Mouse (Mus musculus): ENCODE results near the gene Csrp1. TPM values are rescaled to one million over a fixed set of nuclear protein-coding genes. Genes with fewer than 3 reads are reported as not detected.

Gene Csrp1
- polyA plus RNA-seq, 1 experiment: 3,856 TPM

DNA sequence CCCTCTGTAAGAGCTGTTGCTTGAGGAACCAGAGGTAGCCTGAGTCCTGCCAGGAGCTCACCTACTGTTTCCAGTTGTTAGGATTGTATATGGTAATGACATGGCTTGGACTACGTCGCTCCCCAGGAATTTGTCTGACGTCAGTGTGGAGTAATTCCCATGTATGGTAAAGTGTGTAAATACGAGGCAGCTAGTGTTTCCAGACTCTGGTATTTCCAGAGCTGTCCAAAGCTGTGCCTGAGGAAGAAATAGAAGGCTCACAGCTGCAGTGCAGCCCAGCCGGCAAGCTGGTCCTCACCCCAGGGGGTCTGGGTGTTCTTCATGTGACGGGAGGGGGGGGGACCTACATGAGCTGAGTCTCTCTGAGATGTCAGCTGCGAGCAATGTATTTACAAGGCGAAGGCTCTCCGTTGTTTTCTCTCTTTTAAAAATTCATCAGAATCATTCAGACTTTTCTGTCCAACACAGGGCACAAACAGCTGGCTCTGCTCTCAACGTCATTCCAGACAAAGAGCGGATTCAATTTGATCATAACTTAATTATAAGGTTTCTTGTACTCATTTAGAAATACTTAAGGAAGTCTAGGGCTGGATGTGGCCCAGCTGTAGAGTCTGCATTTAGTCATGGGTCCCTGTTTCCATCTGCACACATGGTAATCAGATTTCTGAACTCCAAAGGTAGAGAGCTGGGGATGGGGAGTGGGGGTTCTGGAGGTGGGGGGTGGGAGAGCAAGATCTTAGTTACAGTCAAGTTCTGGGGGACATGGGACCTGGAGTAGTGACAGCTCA lies 12.2 kb downstream of the Csrp1 start:
- no peak for DNase-seq (ENCODE audit: low spot score)

DNA sequence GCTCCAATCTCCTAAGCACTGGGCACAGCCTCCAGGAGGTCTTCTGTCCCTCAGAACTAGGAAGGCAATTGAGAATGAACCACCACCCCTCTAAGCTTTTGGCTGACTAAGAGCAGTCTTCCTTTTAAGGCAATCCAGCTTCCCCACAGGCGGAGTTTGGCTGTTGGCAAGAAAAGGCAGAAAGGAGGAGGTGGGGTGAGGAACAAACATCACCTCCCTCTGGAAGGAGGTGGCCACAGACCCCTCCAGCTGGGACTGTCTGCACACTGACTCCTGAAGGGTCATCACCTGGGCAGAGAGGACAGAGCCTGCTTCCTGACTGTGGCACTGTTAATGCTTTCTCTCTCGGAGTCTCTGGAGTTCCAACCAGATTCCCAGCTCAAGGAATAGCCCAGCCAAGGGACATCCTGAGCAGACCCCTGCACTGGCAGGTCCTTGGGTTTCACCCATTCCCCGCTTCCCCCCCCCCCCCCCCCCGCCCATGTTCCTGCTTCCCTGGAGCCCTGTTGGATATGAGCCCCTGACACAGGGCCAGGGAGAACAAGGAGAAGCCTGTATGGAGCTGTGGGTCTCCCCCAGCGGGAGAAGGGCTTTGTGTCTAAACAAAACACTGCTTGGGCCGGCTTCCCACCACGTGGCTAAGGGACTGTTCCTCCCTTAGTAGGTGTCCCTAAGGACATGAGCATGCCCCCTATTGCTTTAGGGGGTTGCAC lies 14.5 kb downstream of the Csrp1 start:
- no peak for DNase-seq (ENCODE audit: low spot score)

DNA sequence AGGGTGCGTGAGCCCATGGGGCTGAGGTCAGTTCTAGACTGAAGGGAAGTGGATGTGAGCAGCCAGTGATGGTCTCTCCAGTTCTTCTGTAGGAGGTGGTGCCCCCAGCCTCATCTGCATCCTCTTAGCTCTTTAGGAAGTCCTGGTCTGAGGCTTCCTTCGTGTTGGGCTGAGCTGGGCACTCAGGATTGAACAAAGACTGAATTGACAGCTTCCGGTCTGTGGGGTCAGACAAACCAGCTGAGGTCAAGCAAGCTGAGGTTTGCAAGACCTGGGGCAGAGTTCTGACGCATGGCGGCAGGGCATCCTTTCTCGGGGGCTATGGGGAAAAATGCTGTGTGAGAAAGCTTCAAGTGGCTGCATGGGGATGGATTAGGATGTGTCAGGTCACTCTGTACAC lies 15.6 kb downstream of the Csrp1 start:
- no peak for DNase-seq (ENCODE audit: low spot score)

DNA sequence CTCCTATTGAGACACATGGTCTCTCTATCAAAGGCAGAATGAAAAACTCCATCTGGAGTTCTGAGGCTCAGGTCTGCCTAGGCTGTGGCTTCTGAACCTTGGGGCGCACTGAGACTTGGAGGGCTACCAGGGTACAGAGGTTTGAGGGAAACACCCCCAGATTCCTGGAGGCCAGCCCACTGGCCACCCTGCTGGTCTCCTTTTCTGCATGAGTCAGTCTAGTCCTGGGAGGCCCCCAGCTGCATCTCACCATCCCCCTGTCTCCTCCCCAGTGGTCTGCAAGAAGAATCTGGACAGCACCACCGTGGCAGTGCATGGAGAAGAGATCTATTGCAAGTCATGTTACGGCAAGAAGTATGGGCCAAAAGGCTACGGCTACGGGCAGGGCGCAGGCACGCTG lies 25.1 kb downstream of the Csrp1 start:
- no peak for DNase-seq (ENCODE audit: low spot score)

DNA sequence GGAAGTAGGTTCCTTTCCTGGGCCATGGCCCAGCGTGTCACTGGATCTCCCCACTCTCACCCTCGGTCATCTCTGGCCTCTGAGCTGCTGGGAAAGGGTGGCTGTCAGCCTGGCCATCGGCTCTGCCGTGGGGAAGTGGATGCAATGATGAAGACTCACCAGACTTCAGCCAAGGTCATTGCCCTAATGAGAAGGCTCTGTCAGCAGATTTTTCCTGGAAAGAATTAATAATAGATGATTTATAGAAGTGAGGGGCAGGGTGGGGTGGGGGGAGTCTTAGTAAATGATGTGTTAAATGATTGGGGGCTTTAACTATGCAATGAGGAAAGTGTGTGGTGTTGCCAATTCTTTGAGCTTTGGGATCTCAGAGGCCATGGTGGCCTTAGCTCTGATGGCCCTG lies 26.4 kb downstream of the Csrp1 start:
- DNase-seq (ENCODE audit: low spot score): no peak

DNA sequence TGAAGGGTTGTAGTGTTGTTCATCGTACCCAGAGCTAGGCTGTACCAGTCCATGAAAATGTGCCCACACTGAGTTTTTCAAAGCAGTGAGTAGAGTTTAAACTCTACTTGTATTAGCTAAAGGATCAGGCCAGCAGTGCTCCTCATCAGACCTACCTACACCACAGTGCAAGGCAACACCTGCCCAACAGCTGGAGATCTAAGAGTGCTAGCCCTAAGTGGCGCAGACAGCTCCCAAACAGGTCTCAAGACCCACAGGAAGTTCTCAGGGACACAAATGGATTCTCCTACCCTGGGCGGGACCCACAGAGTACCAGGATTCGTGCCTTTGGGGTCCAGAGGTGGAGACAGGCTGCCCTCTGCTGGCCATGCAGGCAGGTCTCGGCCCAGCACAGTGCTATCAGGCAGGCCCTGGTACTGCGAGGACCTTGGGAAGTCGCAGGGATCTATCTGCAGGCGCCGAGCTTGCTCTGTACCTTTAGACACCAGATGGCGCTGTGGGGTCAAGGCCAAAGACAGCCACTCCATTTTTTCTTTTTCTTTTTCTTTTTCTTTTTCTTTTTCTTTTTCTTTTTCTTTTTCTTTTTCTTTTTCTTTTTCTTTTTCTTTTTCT lies 33.0 kb downstream of the Csrp1 start:
- peak; percentile 75 for DNase-seq (ENCODE audit: low spot score)

DNA sequence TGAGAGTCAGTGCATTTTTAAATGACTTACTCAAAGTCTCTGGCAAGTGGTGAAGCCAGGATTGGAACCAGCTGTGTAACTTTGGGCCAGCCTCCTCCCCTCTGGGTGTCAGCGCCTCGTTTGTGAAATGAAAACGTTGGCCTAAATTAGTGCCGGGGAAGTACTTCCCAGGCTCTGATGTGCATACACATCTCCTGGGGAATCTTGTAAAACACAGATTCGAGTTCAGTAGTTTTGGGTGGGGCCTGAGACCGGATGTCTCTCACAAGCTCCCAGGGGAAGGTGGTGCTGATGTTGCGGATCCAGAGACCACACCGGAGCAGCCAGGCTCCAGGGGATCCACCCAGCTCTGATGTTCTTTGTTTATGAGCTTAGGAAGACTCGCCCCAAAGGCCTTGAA lies 35.4 kb downstream of the Csrp1 start:
- DNase-seq (ENCODE audit: low spot score): no peak

DNA sequence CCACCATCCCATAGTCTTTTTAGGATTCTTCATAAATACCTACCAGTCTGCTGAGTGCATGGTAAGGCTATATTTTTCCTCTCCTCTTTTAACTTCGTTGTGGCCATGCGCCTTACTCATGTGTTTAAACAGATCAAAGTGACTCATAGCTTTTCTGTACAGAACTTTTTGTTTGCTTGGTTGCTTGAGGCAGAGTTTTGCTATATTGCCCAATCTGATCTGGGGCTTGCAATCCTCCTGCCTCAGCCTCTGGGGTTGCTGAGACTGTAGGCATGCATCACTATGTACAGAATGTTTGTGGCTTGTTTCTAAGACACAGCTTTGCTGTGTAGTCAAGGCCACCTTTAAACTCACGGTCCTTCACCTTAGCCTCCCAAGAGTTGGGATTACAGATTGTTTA lies 36.1 kb downstream of the Csrp1 start:
- no peak for DNase-seq (ENCODE audit: low spot score)

DNA sequence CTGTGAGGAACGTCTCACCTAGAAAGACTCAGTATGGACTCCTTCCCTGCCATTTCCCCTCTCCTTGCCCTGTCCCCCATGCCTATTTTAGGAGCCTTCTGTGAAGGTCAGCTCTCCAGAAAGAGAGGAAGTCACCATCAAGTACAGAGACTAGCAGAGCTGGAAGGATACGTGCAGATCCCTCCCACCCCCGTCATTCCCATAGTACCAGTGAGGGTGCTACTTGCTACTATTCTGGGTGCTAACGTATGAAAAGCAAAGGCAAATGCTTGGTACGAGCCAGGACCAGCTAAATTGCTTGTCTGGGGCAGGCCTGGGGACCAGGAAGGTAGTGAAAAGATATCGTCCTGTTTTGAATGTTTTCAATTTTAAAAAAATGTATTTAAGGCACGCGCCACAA lies 37.4 kb downstream of the Csrp1 start:
- no peak for DNase-seq (ENCODE audit: low spot score)

DNA sequence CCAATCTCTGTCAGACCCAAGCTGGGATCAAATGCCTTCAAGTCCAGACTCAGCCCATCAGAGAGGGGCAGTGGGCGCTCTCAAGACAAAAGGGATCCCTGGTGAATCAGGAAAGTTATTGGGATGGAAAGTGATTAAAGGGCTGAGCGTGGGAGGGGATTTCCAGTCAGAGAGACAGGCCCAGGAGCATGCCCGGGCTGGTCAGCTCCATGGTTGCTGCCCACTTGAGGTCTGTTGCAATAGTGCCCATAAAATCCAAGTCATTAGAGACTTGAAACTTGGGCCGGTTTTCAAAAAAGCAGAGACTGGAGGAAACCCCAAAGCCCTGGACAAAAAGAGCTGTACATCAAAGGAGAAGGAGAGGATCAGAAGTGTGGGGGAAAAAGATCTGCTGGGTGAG lies 39.8 kb downstream of the Csrp1 start:
- DNase-seq (ENCODE audit: low spot score): no peak

DNA sequence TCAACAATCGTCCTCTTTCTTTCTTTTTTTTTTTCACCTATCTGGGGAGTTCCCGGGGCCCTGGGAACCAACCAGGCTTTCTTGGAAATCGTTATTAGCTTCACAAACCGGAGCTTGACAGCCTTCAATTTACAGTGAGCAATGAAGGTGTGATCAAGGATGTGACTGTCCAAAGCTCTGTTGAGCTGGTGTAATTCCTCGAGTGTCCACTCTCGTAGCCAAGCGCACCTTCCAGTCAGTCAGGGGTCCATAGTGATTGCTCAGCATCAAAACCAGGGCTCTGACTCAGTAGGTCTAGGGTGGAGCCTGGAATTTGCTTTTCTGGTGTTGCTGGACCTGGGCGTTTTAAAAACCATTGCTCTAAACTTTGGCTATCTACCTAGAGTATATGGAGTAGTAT lies 40.4 kb downstream of the Csrp1 start:
- no peak for DNase-seq (ENCODE audit: low spot score)

DNA sequence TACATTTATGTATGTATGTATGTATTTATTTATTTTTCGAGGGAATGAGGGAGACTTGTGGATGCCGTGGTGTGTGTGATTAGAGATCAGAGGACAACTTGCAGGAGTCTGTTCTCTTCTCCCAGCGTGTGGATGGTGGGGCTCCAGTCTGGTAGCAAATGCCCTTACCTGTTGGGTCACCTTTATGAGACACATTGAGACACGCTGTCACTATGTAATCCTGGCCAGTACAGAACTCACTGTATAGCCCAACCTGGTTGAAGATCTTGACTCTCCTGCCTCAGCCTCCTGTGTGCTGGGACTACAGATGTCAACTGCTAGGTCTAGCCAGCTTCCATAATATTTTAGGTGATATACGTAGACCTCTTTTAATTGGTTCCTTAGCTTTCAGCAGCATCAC lies 41.9 kb downstream of the Csrp1 start:
- no peak for DNase-seq (ENCODE audit: low spot score)

DNA sequence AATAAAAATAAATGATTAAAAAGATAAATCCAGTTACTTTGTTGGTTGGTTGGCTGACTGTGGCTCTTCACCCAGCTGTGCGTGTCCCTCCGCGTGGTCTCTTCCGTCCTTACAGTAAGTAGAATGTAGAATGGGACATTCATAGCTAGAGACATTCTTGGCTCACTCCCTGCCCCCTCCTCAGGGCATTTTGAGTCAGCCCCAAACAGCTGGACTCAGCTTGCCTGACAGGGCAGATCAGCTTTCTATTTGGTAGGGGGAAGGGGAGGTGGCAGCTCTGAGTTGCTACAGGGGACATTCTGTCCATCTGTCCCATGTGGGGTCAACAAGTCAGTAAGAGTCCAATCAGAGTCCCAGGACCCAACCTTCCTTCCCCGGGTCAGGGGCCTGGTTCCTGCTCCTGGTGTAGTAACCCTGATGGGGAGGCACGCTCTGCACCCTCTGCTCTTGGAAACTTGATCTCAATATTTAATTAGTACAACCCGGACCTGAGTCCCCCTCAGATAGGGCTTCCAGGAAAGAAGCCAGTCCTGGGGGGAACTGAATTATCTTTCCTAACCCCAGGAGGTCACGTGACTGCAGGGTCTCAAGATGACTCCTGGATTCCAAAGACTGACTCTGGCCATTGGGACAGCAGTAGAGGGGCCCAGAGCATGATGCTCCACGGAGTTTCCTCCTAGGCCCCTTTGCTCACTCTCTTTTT lies 43.8 kb downstream of the Csrp1 start:
- DNase-seq (ENCODE audit: low spot score): no peak

DNA sequence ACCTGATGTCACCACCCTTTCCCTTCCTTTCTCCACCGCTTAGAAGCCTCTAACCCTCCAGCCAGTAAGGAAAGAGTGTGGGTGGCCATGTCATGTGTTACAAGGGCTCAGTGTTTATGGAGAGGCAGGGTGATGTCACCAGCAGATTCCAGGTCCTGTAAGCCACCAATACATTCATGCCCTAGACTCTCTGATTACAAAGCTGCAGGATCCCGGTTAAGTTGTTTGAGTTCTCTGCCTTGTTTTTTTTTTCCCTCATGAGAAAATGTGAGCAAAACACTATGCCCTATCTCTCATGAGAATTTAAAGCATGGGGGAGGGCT lies 44.3 kb downstream of the Csrp1 start:
- no peak for DNase-seq (ENCODE audit: low spot score)

DNA sequence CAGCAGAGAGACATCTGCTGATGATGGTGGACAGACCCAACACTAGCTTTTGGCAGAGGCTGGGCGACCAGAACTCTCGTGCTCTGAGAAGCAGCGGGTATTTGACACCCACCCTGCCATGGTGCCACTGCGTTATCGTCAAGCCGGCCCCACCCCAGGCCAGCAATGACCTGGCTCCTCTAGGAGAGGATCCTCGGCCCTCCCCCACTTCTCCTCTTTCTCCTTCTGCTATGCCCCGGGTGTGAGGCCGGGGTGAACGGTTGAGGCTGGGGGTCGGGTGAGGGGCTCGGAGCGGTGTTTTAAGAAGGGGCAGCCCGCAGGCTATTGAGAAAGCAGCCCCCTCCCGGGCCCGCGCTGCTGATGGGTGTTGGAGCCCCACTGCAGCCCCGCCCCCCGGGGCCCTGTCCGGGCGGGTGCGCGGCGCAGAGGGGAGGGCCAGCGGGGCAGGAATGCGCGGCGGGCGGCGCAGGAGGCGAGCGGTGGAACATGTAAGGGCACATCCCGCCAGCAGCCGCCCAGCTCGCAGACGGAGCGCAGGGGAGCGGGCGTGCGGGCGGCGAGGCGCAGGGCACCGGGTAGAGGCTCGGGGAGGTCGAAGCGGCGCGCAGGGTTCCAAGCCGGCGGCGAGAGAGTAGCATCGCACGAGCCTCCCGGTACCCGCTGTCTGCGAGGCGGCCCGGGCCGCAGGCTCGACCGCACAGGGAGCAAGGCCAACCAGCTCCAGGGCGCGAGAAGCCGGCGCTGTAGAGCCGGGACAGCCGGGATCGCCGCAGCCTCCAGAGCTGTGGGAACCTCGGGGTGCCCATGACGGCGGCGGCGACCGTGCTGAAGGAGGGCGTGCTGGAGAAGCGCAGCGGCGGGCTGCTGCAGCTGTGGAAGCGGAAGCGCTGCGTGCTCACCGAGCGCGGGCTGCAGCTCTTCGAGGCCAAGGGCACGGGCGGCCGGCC lies 46.1 kb downstream of the Csrp1 start, which contains the start of gene Phlda3:
Gene Phlda3 (plus strand): TSS at position 475 of the 947 bp plus-strand sequence.
- DNase-seq (ENCODE audit: low spot score): peak; percentile 90

DNA sequence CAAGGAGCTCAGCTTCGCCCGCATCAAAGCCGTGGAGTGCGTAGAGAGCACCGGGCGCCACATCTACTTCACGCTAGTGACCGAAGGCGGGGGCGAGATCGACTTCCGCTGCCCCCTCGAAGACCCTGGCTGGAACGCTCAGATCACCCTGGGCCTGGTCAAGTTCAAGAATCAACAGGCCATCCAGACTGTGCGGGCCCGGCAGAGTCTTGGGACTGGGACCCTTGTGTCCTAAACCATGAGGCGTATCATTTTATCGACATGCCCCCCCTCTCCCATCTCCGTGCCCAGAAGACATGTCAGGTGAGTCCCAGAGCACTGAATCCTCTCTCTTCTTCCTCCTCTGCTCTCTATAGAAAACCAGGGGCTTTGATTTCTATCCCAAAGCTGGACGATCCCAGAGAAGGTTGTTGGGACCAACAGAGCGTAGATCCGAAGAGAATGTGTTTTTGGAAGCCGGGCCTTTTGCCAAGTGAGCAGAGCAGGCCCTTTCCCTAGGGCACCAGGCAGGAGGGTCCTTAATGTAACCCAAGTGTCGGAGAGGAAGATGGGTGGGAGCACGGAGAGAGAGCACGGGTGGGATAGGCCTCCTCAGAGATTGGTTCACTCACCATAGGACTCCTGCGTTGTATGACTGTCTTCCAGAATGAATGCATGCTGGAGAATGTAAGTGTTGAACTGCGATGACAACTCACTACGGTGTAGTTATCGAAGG lies 46.9 kb downstream of the Csrp1 start:
- DNase-seq (ENCODE audit: low spot score): no peak

DNA sequence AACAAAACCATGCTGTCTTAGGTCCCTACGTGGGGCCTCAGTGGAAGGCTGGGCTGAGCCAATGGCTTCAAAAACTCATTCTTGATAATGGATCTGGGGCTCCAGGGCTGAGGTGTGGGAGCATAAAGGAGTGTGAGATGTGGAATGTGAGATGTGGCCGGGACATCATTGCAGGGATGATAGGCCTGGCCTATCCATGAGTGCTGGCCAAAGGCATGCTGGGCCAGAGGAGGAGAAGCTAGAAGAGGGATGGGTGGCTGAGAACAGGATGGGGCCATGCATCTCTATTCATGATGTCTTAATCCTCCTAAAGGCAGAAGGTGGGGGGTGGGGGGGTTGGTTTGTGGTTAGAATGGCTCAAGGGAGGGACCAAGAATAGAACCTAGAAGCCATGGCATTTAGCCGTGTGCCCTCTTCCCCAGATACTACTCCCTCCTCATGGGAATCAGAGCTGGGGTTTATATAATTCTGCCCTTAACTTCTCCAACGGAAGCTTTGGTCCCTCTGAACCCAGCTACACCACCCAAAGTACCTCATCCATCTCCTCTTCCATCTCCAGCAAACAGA lies 47.5 kb downstream of the Csrp1 start:
- DNase-seq (ENCODE audit: low spot score): no peak

DNA sequence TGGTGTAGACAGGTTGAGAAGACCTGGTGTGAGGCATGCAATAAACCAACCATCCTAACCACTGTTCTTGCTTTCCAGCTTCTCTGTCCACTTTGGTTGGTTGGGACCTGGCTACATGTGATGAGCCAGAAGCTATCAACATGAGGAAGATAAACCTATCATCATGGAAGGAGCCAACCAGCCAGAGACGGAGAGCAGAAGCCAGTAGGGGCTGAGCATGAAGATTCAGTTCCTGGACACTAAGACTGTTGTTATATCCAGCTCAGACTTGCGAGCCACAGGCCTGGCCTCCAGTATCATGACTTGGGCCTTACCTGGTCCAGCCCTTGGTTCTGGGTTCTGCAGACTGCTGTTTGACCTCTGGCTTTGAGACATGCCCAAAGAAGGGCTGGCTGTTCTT lies 48.5 kb downstream of the Csrp1 start:
- no peak for DNase-seq (ENCODE audit: low spot score)

DNA sequence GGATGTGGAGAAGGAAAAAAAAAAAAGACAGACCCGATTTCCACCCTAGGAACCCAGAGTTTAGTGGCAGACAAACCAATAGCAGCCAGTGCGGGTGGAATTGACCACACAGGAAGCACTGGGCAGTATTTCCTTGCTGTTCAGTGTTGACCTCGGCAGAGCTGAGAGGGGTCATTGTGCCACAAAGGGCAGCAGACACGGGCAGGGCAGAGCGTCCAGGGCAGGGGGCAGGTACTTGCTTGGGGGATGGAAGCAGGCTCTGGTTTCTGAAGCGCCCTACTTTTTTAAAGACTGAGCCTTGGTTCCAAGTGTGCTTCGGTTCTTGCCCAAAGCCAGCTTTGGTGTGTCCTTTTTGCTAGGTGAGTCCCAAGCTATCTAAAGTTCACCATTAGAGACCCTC lies 50.4 kb downstream of the Csrp1 start:
- DNase-seq (ENCODE audit: low spot score): no peak

DNA sequence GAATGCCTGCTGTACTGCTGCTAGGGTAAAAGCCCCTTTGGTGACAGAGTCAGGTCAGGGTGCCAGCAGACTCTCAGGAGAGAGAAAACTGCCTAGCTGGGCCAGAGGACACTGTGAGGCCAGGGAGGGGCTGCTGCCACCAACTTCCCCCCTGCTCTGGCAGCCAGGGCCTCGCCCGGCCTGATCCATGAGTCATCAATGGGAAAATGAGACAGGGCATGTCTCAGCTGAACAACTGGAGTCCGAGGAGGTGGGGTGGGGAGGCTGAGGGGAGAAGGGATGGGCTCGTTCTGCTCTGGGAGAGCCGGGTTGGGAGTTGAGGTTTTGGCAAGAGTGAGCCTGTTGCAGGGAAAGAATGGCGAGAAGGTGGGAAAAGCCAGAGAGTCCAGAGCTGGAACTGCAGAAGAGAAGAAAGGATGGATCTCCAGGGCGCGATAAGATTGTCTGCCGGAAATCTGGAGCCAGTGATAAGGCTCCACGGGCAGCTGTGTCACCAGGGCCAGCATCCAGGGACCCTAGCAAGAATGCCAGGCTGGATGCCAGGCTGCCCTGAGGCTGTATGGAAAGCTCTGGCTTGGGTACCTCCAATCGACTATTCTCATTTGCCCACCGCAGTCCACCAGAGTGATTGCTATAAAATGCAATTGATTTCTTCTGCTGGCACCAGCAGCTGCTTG lies 51.2 kb downstream of the Csrp1 start:
- no peak for DNase-seq (ENCODE audit: low spot score)
